Mouse (Mus musculus) right cerebral cortex, postnatal 14 days (tissue): ENCODE results near the gene Ssx2ip.

Source experiments
- DNase-seq: peaks from one replicate; pipeline ENCODE4 v3.0.0; 2022

The Ssx2ip gene

GRCm38 (mm10) chr3:146405213-146406006 is 968 bp downstream of the Ssx2ip start:
- DNase-seq = no peak

DNA sequence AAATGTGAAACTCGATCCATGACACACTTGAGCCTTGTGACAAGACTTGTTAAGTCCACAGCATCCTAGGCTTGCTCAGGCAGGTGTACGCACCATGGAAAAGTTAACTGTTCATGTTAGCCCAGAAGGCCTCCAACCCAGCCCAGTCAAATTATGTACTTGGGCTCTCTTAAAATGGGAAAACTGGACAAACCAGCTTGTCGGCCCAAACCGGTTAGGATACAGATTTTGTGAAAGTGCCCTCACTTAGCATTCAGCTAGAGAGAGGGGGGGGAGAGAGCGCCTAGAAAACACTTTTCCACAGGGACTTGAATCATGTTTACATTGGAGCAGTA is 1.5 kb downstream of the Ssx2ip start:
- no peak for DNase-seq

GRCm38 (mm10) chr3:146407086-146407721 is 2.8 kb downstream of the Ssx2ip start:
- DNase-seq = no peak

DNA sequence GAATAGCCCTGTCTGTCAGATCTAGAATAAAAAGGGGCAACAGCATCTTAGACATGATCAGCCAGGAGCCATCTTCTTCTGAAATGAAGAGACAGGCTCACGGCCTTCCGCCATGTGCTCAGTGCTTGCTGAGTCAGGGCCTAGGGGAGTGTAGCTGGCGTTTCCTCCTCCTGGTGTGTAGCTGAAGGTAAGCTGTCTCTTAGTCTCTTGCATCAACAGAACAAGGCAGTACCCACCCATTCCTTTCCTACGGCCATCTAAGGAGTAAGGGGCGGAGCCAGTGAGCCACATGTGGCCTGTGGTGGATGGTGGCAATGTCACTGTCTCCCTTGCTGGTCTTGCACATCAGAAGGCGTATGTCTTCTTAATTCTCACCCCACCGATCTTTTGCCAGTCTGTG is 5.7 kb downstream of the Ssx2ip start:
- no peak for DNase-seq

DNA sequence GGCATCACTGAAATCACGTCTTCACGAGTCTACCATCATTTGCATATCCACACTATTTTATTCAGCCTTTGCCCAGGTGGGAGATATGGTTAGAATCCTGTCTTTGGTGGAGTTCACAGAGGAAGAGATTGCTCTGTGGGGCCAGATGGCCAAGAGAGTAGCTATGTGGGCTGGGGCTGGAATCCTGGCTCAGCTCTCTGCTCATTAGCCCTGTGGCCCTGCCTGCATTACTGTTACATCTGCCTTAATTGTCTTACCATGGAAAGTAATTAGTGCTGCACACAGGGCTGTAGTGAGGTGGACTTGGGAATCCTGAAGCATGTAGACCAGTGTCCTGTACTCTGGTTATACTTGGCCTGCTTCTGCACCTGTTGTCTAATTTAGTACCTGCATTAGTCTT is 7.6 kb downstream of the Ssx2ip start:
- no peak for DNase-seq

GRCm38 (mm10) chr3:146412480-146412879 is 8.0 kb downstream of the Ssx2ip start:
- DNase-seq = no peak

GRCm38 (mm10) chr3:146413016-146413415 is 8.6 kb downstream of the Ssx2ip start:
- DNase-seq = no peak

DNA sequence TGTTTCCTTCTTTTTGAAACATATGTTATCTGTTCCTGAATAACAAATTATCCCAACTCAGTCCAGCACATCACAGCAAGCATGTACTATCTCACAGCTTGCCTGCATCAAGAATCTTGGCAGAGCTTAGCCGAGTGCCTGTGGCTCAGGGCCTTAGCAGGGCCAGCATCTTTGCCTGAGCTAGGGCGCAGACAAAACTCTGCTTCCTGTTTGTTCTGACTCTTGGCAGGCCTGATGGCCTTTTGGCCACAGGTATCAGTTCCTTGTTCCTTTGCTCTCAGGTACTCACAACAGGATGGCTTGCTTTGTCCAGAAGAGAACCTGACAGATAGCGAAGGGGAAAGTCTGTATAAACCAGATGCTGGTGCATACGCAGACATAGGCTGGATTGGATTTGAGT is 9.6 kb downstream of the Ssx2ip start:
- DNase-seq = no peak

GRCm38 (mm10) chr3:146414555-146414954 is 10.1 kb downstream of the Ssx2ip start:
- DNase-seq = no peak

DNA sequence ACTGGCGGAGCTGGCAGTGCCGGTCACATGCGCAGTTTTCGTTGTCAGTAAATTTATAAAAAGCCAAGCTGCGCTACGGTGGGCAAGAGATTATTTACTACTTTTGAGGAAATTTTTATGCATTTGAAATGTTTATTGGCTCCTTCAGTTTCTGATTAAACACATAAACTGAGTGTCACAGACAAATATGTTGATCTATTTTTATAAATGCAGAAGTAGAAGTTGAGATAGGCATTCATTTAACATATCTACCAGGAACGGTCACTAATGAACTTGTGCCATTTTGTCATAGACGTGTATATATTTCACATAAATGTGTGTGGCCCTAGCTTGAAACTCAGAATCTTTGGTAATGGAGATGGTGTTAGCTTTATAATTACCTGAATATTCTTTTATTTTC is 13.4 kb downstream of the Ssx2ip start:
- no peak for DNase-seq

- no peak for DNase-seq
Measured at GRCm38 (mm10) chr3:146418901-146419300, 14.5 kb downstream of the Ssx2ip start.

DNA sequence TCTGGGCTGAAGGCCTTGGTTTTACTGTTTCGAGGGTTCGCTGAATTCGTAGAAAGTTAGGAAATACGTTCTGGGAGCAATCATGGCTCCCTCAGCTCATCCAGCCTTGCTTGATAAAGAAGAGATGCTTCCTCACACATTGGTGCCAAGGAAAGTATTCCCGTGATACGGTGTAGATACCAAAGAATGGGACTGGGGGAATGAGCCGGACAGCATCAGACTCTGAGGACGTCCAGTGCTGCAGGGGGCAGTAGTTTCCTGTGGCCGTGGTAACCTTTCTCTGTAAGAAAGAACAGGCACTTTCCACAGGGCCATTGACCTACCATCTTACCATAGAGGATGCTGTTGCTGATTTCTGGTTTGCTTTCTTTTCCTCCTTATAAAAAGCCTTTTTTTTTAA is 15.1 kb downstream of the Ssx2ip start:
- DNase-seq = peak; percentile 1

DNA sequence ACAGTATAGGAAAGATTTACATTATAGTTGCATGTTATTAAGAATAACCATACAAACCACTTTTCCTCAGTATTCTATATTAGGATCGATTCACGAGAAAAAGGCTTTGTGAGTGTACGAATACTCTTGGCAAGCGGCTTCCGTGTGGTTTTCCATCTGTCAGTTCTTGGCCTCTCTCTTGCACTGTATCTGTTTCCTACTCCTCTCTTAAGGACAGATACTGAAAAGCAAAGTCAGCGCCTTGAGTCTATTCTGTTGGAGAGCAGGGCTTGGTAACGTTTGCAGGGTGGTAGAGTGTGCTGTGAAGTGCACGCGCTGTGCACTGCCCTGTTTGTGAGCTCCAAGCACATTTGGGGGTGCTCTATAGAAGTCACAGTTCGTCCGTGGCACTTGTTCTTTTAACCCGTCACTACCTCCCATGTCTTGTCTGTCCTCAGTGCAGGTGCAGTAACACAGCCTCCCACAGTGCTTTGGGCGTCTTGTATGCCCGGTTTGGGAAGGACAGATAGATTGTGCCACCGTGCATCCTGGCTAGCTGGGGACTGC is 15.6 kb downstream of the Ssx2ip start:
- peak; percentile 2 for DNase-seq

- peak; percentile 3 for DNase-seq
Measured at GRCm38 (mm10) chr3:146421787-146422186, 17.3 kb downstream of the Ssx2ip start.

GRCm38 (mm10) chr3:146423710-146424109 is 19.3 kb downstream of the Ssx2ip start:
- peak; percentile 19 for DNase-seq

- peak; percentile 5 for DNase-seq
Measured at GRCm38 (mm10) chr3:146424306-146424900, 20.0 kb downstream of the Ssx2ip start.

DNA sequence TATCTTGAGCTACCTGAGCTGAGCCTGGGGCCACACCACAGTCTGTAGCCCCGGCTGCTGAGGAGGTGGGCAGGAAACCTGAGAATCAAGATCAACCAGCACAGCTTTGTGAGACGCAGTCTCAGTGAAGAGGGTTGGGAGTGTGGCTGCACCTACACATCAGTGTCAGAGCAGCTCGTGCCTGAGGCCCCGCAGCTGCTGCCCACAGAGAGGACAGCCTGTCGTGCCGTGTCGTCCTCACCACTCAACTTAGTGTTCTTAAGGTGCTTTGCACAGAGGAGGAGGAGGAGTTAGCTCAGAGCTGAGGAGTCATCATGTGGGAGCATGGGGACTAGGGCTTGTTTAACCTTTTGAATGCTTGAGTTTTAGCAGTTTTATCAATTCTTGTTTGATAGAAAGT is 21.5 kb downstream of the Ssx2ip start:
- peak; percentile 3 for DNase-seq

- peak; percentile 6 for DNase-seq
Measured at GRCm38 (mm10) chr3:146426489-146426888, 22.0 kb downstream of the Ssx2ip start.

- peak; percentile 3 for DNase-seq
Measured at GRCm38 (mm10) chr3:146433063-146433462, 28.6 kb downstream of the Ssx2ip start.

DNA sequence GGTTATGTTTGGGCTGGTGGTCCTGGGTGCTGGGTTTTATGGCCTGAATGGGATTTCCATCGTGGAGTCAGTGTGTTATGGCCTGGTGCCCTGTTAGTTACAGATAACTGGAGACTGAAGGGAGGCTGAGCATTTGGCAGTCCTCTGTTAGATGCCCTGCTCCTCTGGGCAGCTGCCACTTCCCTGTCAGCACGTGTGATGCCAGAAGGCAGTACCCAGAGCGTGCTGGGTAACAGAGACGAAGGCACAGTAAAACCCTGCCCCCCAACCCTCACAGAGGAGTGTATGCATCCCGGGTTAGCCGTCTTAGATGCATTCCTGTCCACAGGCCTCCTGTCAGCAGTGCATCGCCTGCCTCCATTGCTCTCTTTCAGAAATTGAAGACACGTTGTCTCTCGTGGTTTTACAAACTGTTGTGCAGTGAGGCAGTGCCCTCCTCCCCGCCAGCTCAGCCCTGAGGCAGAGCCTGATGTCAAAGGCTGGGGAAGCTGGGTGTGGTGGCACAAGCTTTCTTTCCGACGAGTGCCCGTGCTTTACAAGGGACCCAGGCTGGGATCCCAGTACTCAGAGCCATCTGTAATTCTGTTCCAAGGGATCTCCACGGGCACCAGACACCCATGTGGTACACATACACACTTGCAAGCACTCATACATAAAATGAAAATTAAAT is 29.4 kb downstream of the Ssx2ip start:
- peak; percentile 2 for DNase-seq

DNA sequence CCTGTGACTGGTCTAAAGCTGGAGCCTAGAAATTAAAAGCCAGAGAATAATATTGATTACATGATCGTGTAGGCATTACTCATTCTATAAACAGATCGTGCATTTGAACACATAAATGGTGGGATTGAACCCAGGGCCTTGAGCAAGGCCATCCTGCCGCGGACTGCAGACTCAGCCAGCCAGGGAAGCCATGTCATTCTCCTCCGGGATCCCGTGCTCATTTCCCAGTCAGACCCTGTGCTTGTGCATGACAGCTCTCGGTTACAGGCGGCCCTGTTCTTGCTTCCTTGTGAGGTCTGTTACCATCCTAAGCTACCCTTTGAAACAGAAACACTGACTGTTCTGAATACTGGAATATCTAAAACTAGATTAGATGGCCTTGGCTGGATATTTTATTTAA is 30.2 kb downstream of the Ssx2ip start:
- DNase-seq = peak; percentile 2

- DNase-seq = peak; percentile 1
Measured at GRCm38 (mm10) chr3:146435533-146435932, 31.1 kb downstream of the Ssx2ip start.

DNA sequence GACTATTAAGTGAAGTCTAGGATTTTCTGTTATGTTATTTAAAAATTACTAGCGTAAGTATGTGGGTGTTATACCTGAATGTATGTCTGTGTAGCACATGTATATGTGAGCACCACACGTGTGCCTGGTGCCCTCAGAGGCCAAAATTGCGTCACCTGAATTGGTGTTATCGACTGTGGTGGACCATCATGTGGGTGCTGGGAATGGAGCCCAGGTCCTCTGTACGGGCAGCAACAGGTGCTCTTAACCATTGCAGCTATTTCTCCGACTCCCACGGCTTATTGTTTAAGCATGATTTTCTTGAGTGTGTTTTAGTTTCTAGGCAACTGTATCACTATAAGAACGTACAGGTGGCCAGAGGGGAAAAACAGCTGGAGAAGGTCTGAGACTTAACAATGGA is 31.7 kb downstream of the Ssx2ip start:
- DNase-seq = no peak
